Mouse (Mus musculus) midbrain, embryonic 15.5 days (tissue): Measurements from ENCODE around the gene Fndc11. TPM values are rescaled to one million over a fixed set of nuclear protein-coding genes. Genes with fewer than 3 reads are reported as not detected.

ENCODE experiments used
- ATAC-seq: fragments of 200-750 bp; cut with Nextera tagmentation; replicated peaks from 2 replicates; pipeline ENCODE4 v1.8.0; 2017; ENCODE audit warnings: moderate TSS enrichment
- H3K27ac ChIP-seq: fragments of 300-500 bp; sonication (generic); 2 replicates; pipeline ENCODE4 v1.5.1; 2015; ENCODE audit warnings: mild to moderate bottlenecking, inconsistent platforms
- H3K27me3 ChIP-seq: fragments of 300-500 bp; sonication (generic); replicated peaks from 2 replicates; pipeline ENCODE4 v1.6.1; 2015; ENCODE audit warnings: inconsistent platforms
- H3K36me3 ChIP-seq: fragments of 300-500 bp; sonication (generic); replicated peaks from 2 replicates; pipeline ENCODE4 v1.6.1; 2015; ENCODE audit warnings: inconsistent platforms
- H3K4me1 ChIP-seq: fragments of 300-500 bp; sonication (generic); 2 replicates; pipeline ENCODE4 v1.6.1; 2015; ENCODE audit warnings: inconsistent platforms
- H3K4me2 ChIP-seq: fragments of 300-500 bp; sonication (generic); 2 replicates; pipeline ENCODE4 v1.6.1; 2015; ENCODE audit warnings: inconsistent platforms, mild to moderate bottlenecking, moderate library complexity
- H3K4me3 ChIP-seq: fragments of 300-500 bp; sonication (generic); 2 replicates; pipeline ENCODE4 v1.5.1; 2015; ENCODE audit warnings: mild to moderate bottlenecking, inconsistent platforms
- H3K9ac ChIP-seq: fragments of 300-500 bp; sonication (generic); 2 replicates; pipeline ENCODE4 v1.6.1; 2015; ENCODE audit warnings: mild to moderate bottlenecking, inconsistent platforms
- H3K9me3 ChIP-seq: fragments of 300-500 bp; sonication (generic); 2 replicates; pipeline ENCODE4 v1.6.1; 2016; ENCODE audit warnings: inconsistent platforms
- WGBS: fragments of 180-500 bp; shearing (Covaris S2); methylation state at CpG from one replicate; pipeline ENCODE4 v1.1.7; 2015; ENCODE audit warnings: mixed read lengths; 5-methylcytosine and 5-hydroxymethylcytosine counted together
- polyA plus RNA-seq: library from polyadenylated mRNA; unstranded; fragments of >200 nt; fragmentation: Nextera tagmentation; extraction: Ambion mirVana; gene quantifications from 2 replicates; pipeline ENCODE4 v1.2.1, GENCODE M21; 2015

Gene Fndc11
- polyA plus RNA-seq, 1 experiment from 2014 or later: 0.14 TPM

DNA sequence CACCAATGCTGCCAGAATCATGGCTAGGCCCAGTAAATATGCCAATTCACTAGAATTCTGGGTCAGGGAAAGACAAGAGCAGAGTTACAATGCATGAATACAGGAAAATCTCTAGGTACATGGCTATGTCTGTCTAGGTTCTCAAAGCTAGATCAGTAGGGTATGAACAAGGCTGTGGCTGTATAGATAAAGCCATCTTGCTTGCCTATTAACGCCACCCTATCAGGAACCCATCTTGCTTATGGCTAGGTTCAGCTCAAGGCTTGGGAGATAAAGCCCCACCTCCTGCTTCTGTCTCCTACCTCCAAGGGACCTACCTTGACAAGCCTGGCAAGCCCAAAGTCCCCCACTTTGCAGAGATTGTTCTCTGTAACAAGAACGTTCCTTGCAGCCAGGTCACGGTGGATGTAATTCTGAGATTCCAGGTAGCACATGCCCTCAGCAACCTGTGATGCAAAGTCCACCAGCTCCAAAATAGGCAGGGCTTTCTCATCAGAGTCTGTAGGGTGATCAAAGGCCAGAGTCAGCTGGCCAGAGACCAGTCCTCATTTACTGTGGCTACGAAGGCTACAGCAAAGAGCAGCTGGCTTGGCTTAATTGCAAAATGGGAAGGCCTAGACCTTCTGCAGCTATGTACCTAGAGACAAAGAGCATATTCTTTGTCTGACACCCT lies 23.0 kb upstream of the Fndc11 start:
- Histone ChIP-seq H3K9ac (no peak overlapping the region), H3K27me3 (no peaks in the 10 kb centered on the region), H3K27ac (no peak overlapping the region), H3K4me2 (no peak overlapping the region), H3K9me3 (no peaks in the 10 kb centered on the region), H3K4me3 (no peak overlapping the region), H3K4me1 (no peaks in the 10 kb centered on the region), H3K36me3 (no peaks in the 10 kb centered on the region)
- no peak for ATAC-seq
- WGBS: 91% methylated on average over 4 of the region's 4 CpGs

- no peak overlapping the region for H3K4me3 ChIP-seq
- 80% methylated on average over 3 of the region's 3 CpGs for WGBS
- ATAC-seq: no peak
- no peaks in the 10 kb centered on the region for H3K9me3 ChIP-seq
- no peaks in the 10 kb centered on the region for H3K27me3 ChIP-seq
- no peak overlapping the region for H3K9ac ChIP-seq
- no peak overlapping the region for H3K4me2 ChIP-seq
- no peaks in the 10 kb centered on the region for H3K36me3 ChIP-seq
- no peak overlapping the region for H3K27ac ChIP-seq
- no peaks in the 10 kb centered on the region for H3K4me1 ChIP-seq
Observed at GRCm38 (mm10) chr2:181201606-181202005, 18.2 kb upstream of the Fndc11 start.

GRCm38 (mm10) chr2:181202422-181202821 lies 17.4 kb upstream of the Fndc11 start, which contains the start of gene Ptk6:
Ptk6 (minus strand) TSS chr2:181202789.
- H3K9ac ChIP-seq: no peak within 1 kb of the TSS
- 89% methylated on average over 3 of the region's 3 CpGs for WGBS
- no peaks in the 10 kb centered on the region for H3K9me3 ChIP-seq
- H3K27ac ChIP-seq: no peak within 1 kb of the TSS
- H3K4me1 ChIP-seq: no peaks in the 10 kb centered on the region
- no peaks in the 10 kb centered on the region for H3K36me3 ChIP-seq
- no peak within 1 kb of the TSS for H3K4me2 ChIP-seq
- no peak within 1 kb of the TSS for H3K4me3 ChIP-seq
- no peak for ATAC-seq
- H3K27me3 ChIP-seq: no peaks in the 10 kb centered on the region

DNA sequence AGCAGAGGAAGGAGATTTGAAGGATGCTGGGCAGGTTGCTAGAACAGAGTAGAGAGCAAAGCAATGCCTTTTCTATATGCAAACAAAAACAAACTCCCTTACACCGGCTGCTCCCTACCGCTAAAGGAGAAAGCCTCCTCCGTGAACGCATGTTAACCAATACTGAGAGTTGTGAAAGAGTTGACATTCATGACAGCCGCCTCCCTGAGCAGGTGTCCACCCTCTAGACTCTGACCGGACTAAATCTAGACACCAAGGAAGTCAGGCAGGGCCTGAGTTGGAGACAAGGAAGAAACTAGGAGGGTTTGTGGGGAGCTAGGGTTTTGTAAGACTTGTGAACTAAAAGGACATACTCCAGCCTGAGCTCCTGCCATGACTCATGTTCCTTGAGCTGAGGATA lies 16.9 kb upstream of the Fndc11 start:
- 80% methylated on average over 6 of the region's 6 CpGs for WGBS

GRCm38 (mm10) chr2:181205678-181206077 lies 14.1 kb upstream of the Fndc11 start:
- Histone ChIP-seq H3K4me3 (no peak overlapping the region), H3K9me3 (no peaks in the 10 kb centered on the region), H3K9ac (no peak overlapping the region), H3K4me2 (no peak overlapping the region), H3K36me3 (no peaks in the 10 kb centered on the region), H3K4me1 (no peaks in the 10 kb centered on the region), H3K27me3 (no peaks in the 10 kb centered on the region), H3K27ac (no peak overlapping the region)
- 90% methylated on average over 5 of the region's 5 CpGs for WGBS
- ATAC-seq: no peak

More for the DNA sequence above, 16.9 kb upstream of the Fndc11 start:
- ATAC-seq: no peak
- Histone ChIP-seq H3K4me1 (no peaks in the 10 kb centered on the region), H3K27me3 (no peaks in the 10 kb centered on the region), H3K4me3 (no peak overlapping the region), H3K27ac (no peak overlapping the region), H3K9me3 (no peaks in the 10 kb centered on the region), H3K4me2 (no peak overlapping the region), H3K36me3 (no peaks in the 10 kb centered on the region), H3K9ac (no peak overlapping the region)

- Histone ChIP-seq H3K9ac (no peak overlapping the region), H3K4me3 (no peak overlapping the region), H3K27ac (no peak overlapping the region), H3K4me1 (no peaks in the 10 kb centered on the region), H3K4me2 (no peak overlapping the region), H3K27me3 (peaks cover 2% of the 10 kb centered on the region; the same call in 1 of the 2 replicates), H3K9me3 (no peaks in the 10 kb centered on the region), H3K36me3 (no peaks in the 10 kb centered on the region)
- ATAC-seq: no peak
- WGBS: 88% methylated on average over 9 of the region's 9 CpGs
Observed at GRCm38 (mm10) chr2:181206118-181206517, 13.7 kb upstream of the Fndc11 start.

DNA sequence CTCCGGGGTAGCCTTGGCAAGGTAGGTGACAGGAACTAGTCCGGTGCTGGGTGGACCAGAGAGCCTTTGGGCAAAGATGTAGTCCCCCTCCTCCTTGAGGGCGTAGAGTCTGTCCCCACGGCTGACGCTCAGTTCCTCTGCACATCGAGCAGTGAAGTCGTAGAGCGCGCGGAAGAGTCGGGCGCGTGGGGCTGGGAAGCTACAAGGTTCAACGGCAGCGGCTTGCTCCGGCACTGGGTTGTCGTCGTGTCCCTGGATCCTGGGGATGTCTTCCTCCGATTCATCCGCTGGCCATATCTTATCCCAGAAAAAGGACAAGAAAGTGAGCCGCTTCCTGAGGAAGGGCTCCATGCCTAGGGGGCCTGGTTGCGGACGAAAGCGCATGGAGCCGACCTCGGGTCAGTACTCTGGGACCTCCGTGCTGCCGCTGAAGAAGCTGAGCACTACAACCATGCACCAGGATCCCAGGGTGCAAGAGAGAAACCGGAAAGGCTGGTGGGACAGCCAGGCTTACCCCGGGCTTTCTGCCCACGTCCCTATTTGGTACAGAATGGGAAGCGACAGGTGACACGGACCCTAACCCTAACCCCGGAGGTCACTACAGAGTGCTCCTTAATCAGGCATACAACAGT lies 7.3 kb upstream of the Fndc11 start:
- no peaks in the 10 kb centered on the region for H3K36me3 ChIP-seq
- peak overlapping the region; percentile 45 for H3K4me2 ChIP-seq
- H3K27ac ChIP-seq: no peak overlapping the region
- H3K4me3 ChIP-seq: peak overlapping the region; percentile 25
- no peaks in the 10 kb centered on the region for H3K9me3 ChIP-seq
- H3K4me1 ChIP-seq: peaks cover 14% of the 10 kb centered on the region
- H3K27me3 ChIP-seq: peaks cover 35% of the 10 kb centered on the region
- no peak overlapping the region for H3K9ac ChIP-seq
- WGBS: 3% methylated on average over 34 of the region's 34 CpGs
- ATAC-seq: no peak

DNA sequence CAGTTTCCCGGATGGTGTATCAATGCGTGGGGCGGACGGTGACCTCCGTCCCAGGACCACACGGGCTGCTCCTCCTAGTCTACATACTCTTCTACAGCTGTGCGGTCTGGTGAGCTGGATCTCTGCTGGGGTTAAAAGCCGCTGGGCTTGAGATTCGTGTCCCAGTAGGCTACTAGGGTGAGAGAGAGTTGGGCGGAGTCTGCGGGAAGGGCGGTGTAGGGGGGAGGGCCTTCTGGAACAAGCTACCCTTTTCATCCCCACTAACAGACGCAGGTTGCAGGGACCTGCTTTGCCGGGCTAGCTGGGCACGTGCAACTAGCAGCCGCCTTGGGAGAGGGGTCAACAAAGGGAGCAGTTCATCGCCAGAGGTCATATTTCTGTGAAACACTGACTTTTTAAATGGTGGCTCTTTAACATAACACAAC lies 6.8 kb upstream of the Fndc11 start, which contains the start of gene Srms:
Gene Srms, minus strand, starts transcription at position 165 of the 425 bp plus-strand sequence.
- Histone ChIP-seq H3K36me3 (no peaks in the 10 kb centered on the region), H3K4me3 (peak within 1 kb of the TSS; percentile 25), H3K27me3 (peaks cover 35% of the 10 kb centered on the region), H3K4me1 (peaks cover 14% of the 10 kb centered on the region), H3K4me2 (peak within 1 kb of the TSS; percentile 45), H3K9ac (no peak within 1 kb of the TSS), H3K27ac (no peak within 1 kb of the TSS), H3K9me3 (no peaks in the 10 kb centered on the region)
- ATAC-seq: no peak
- WGBS: 2% methylated on average over 17 of the region's 17 CpGs

- Histone ChIP-seq H3K36me3 (no peaks in the 10 kb centered on the region), H3K4me3 (no peak overlapping the region), H3K4me2 (no peak overlapping the region), H3K9ac (no peak overlapping the region), H3K9me3 (no peaks in the 10 kb centered on the region), H3K27ac (no peak overlapping the region), H3K27me3 (peaks cover 37% of the 10 kb centered on the region), H3K4me1 (peaks cover 29% of the 10 kb centered on the region)
- 93% methylated on average over 6 of the region's 6 CpGs for WGBS
- no peak for ATAC-seq
Observed at GRCm38 (mm10) chr2:181216037-181216436, 3.8 kb upstream of the Fndc11 start.

DNA sequence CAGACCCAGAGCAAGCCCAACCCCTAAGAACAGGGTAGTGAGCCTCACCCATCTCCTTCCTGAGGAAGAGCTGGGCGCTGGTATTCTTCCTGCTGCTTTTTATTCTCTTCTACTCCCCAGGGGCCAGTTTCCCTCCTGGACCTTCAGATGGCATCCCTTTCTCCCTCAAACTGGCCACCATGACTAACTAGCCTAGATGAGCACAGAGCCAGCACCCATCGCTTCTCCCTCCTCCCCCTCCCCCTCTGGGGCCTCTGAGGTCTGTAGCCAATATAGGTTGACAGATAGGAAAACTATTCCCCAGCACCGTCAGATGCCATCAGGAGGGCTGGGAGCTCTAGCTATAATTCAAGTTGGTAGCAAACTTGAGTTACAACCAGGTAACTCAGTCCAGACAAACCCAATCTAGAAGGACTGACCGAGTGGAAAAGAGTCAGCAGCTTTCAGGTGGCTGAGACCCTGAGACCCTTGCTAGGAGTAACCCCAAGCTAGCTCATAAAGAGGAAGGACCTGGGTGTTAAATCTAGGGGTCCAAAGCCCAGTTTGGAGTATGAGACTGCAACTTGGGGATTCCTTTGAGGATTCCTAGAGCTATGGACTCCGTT lies 830 bp upstream of the Fndc11 start:
- 61% methylated on average over 5 of the region's 5 CpGs for WGBS
- peak overlapping the region; percentile 62; the same call in 1 of the 2 replicates for H3K4me2 ChIP-seq
- H3K9ac ChIP-seq: no peak overlapping the region
- no peak overlapping the region for H3K4me3 ChIP-seq
- H3K27ac ChIP-seq: peak overlapping the region; percentile 58; the same call in 1 of the 2 replicates
- H3K4me1 ChIP-seq: peaks cover 15% of the 10 kb centered on the region
- ATAC-seq: no peak
- no peaks in the 10 kb centered on the region for H3K36me3 ChIP-seq
- no peaks in the 10 kb centered on the region for H3K9me3 ChIP-seq
- H3K27me3 ChIP-seq: peaks cover 8% of the 10 kb centered on the region; the same call in 1 of the 2 replicates

- peaks cover 15% of the 10 kb centered on the region for H3K4me1 ChIP-seq
- H3K9me3 ChIP-seq: no peaks in the 10 kb centered on the region
- no peak overlapping the region for H3K27ac ChIP-seq
- H3K27me3 ChIP-seq: 0 out of 2 replicates have a peak, but pooled peaks cover 2% of the 10 kb centered on the region
- H3K4me3 ChIP-seq: no peak overlapping the region; the same call in 1 of the 2 replicates
- H3K4me2 ChIP-seq: peak overlapping the region; percentile 62
- no peak overlapping the region for H3K9ac ChIP-seq
- ATAC-seq: no peak
- H3K36me3 ChIP-seq: no peaks in the 10 kb centered on the region
- 55% methylated on average over 2 of the region's 2 CpGs for WGBS
Observed at GRCm38 (mm10) chr2:181220361-181220760, 548 bp downstream of the Fndc11 start.

DNA sequence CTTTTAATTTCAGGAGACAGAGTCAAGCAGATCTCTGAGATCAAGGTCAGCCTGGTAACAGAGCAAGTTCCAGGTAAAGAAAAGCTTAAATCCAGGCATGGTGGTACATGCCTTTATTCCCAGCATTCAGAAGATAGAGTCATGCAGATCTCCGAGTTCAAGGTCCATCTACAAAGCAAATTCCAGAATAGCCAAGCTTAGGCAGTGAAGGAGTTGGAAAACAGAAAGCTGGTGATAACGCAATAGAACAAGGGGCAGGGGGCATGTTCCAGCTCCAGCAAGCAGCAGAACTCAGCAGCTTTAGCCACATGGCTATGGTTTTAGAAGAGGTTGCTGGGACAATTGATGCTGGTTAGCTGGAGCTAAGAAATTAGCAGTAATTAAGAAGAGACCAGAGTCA lies 5.2 kb downstream of the Fndc11 start:
- H3K4me1 ChIP-seq: peaks cover 7% of the 10 kb centered on the region
- ATAC-seq: no peak
- WGBS: 89% methylated on average over 2 of the region's 2 CpGs

More for the DNA sequence above, 5.2 kb downstream of the Fndc11 start:
- Histone ChIP-seq H3K27ac (no peak overlapping the region), H3K9me3 (no peaks in the 10 kb centered on the region), H3K27me3 (no peaks in the 10 kb centered on the region), H3K4me3 (no peak overlapping the region), H3K9ac (no peak overlapping the region), H3K36me3 (no peaks in the 10 kb centered on the region), H3K4me2 (no peak overlapping the region)
